Mouse (Mus musculus) embryonic fibroblast, embryonic 13.5 days (primary cell): ENCODE measurements around the gene Atp1a3.

Experiments used
- CTCF ChIP-seq: IDR thresholded peaks from 2 replicates; pipeline ENCODE4 v1.5.1; 2011; ENCODE audit warnings: mild to moderate bottlenecking, control low read depth, low read length, moderate library complexity, borderline replicate concordance; ENCODE audit not compliant: insufficient read depth
- POLR2A ChIP-seq: IDR thresholded peaks from 2 replicates; pipeline ENCODE4 v1.6.1; 2011; ENCODE audit warnings: low read depth, mild to moderate bottlenecking, control low read depth, low read length, moderate library complexity

GRCm38 (mm10) chr7:25034796-25035195, 29.0 kb upstream of the Atp1a3 start:
- no peak for TF ChIP-seq POLR2A
- no peak for TF ChIP-seq CTCF
